Mouse (Mus musculus): ENCODE data around the gene Plb1. TPM values are rescaled to one million over a fixed set of nuclear protein-coding genes. Genes with fewer than 3 reads are reported as not detected.

Gene Plb1
- not detected for polyA plus RNA-seq (2014; fragmentation: Illumina TruSeq; extraction: RNeasy Lipid Tissue Mini Kit (QIAGEN cat#74804); ENCODE audit: low read depth, low replicate concordance)

DNA sequence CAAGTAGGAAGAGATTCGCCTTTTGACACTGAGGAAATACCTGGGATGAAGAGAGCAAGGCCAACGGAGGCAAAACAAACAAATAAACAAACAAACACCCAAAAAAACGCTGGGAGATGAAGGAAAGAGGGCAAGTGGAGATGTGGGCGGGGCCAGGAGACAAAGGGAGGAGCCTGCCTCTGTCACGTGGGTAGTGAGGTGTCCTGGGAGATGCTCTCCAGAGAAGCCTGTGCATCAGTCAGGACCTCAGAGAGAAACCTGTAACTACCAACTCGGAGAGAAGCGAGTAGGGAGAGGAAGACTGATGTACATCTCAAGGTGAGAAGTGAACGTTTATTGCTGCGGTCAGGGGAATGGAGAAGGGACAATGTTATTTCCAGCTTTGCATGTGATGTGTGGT is at the start of gene Plb1:
Gene Plb1, plus strand, starts transcription at position 235 of the 400 bp plus-strand sequence.

Other genes with a start within 250 kb of the Plb1 start
- 1.7 TPM for gene Fosl2, start 96.9 kb upstream of the Plb1 start, polyA plus RNA-seq (2014; fragmentation: Illumina TruSeq; extraction: RNeasy Lipid Tissue Mini Kit (QIAGEN cat#74804); ENCODE audit: low read depth, low replicate concordance)
- gene Ppp1cb, start 226.1 kb downstream of the Plb1 start, polyA plus RNA-seq (2014; fragmentation: Illumina TruSeq; extraction: RNeasy Lipid Tissue Mini Kit (QIAGEN cat#74804); ENCODE audit: low read depth, low replicate concordance) = 196 TPM

All from liver, adult 10 weeks (tissue).